Mouse (Mus musculus) common myeloid progenitor, adult 5-6 weeks (primary cell): ENCODE data around the gene Pigz. TPM values are rescaled to one million over a fixed set of nuclear protein-coding genes. Genes with fewer than 3 reads are reported as not detected.
A peak's percentile ranks its signal among the peaks of the same experiment; 100 is the strongest.

Experiments
- ATAC-seq: replicated peaks from 2 replicates; pipeline ENCODE4 v1.8.0; 2016; ENCODE audit warnings: low read depth, mild to moderate bottlenecking, moderate TSS enrichment, inconsistent platforms; ENCODE audit not compliant: poor library complexity, severe bottlenecking
- total RNA-seq: library from RNA; stranded (forward); fragments of 200-1000, 187-1606 nt; gene quantifications from 2 replicates; pipeline ENCODE4 v1.2.3, GENCODE M21; 2017

Pigz gene
- total RNA-seq: not detected in 2 replicates

- no peak for ATAC-seq
Observed at GRCm38 (mm10) chr16:31933751-31934549, at the start of gene Pigz. Gene Pigz, plus strand, starts transcription at chr16:31933851.

- no peak for ATAC-seq
Observed at GRCm38 (mm10) chr16:31883902-31884301, 49.7 kb upstream of the Pigz start.

GRCm38 (mm10) chr16:31890907-31891306 lies 42.7 kb upstream of the Pigz start:
- ATAC-seq: no peak

- no peak for ATAC-seq
Observed at GRCm38 (mm10) chr16:31893396-31894141, 40.1 kb upstream of the Pigz start.

GRCm38 (mm10) chr16:31896971-31897774 lies 36.5 kb upstream of the Pigz start:
- ATAC-seq: peak; percentile 62

GRCm38 (mm10) chr16:31898546-31899326 lies 34.9 kb upstream of the Pigz start:
- ATAC-seq: no peak

- no peak for ATAC-seq
Observed at GRCm38 (mm10) chr16:31901886-31902285, 31.8 kb upstream of the Pigz start.

GRCm38 (mm10) chr16:31903239-31903638 lies 30.4 kb upstream of the Pigz start:
- no peak for ATAC-seq

- ATAC-seq: no peak
Observed at GRCm38 (mm10) chr16:31905331-31905730, 28.3 kb upstream of the Pigz start.

- peak; percentile 22 for ATAC-seq
Observed at GRCm38 (mm10) chr16:31905891-31906825, 27.5 kb upstream of the Pigz start.

- ATAC-seq: peak; percentile 80
Observed at GRCm38 (mm10) chr16:31906896-31907295, 26.8 kb upstream of the Pigz start.

GRCm38 (mm10) chr16:31908959-31909358 lies 24.7 kb upstream of the Pigz start:
- ATAC-seq: no peak

- ATAC-seq: no peak
Observed at GRCm38 (mm10) chr16:31910281-31910847, 23.3 kb upstream of the Pigz start.

- ATAC-seq: no peak
Observed at GRCm38 (mm10) chr16:31917776-31918175, 15.9 kb upstream of the Pigz start.

GRCm38 (mm10) chr16:31918248-31918724 lies 15.4 kb upstream of the Pigz start:
- peak; percentile 95 for ATAC-seq

- no peak for ATAC-seq
Observed at GRCm38 (mm10) chr16:31924368-31924767, 9.3 kb upstream of the Pigz start.

- no peak for ATAC-seq
Observed at GRCm38 (mm10) chr16:31926091-31926490, 7.6 kb upstream of the Pigz start.

GRCm38 (mm10) chr16:31926547-31927182 lies 7.0 kb upstream of the Pigz start:
- ATAC-seq: no peak
